Mouse (Mus musculus): Measurements from ENCODE around the gene Naaladl2. TPM values are rescaled to one million over a fixed set of nuclear protein-coding genes. Genes with fewer than 3 reads are reported as not detected.

The Naaladl2 gene
- under 1 TPM in 1 of 26 experiments, not detected in 25; 0.51 TPM for total RNA-seq (2018; cell fraction: chromatin; rRNA removed)
- not detected for total RNA-seq (2018; cell fraction: cytosol; rRNA removed)
- total RNA-seq (2018; cell fraction: nucleus; rRNA removed) = not detected
- not detected in 3 replicates for polyA plus RNA-seq (2018)

- WGBS (ENCODE audit: missing documents) = 3% methylated on average over 69 of the region's 93 CpGs
- no peaks in the 10 kb centered on the region for H3K79me2 ChIP-seq (ENCODE audit: inconsistent target)
- H3K27ac ChIP-seq = no peak within 1 kb of the TSS
- no peak within 1 kb of the TSS for H3K4me3 ChIP-seq (ENCODE audit: inconsistent target)
- no peaks in the 10 kb centered on the region for H3K36me3 ChIP-seq (ENCODE audit: inconsistent target)
Measured at GRCm38 (mm10) chr3:25143555-25144311, at the start of gene Naaladl2. Gene Naaladl2 (minus strand): TSS chr3:25144261.

- Histone ChIP-seq H3K27ac (no peak overlapping the region), H3K36me3 (ENCODE audit: inconsistent target) (no peaks in the 10 kb centered on the region), H3K4me3 (ENCODE audit: inconsistent target) (no peak overlapping the region), H3K79me2 (ENCODE audit: inconsistent target) (no peaks in the 10 kb centered on the region)
- WGBS (ENCODE audit: missing documents) = 96% methylated on average over 13 of the region's 13 CpGs
Measured at GRCm38 (mm10) chr3:25151721-25152120, 7.7 kb upstream of the Naaladl2 start.

GRCm38 (mm10) chr3:25147271-25147670, 3.2 kb upstream of the Naaladl2 start:
- Histone ChIP-seq H3K27ac (no peak overlapping the region), H3K4me3 (ENCODE audit: inconsistent target) (no peak overlapping the region), H3K79me2 (ENCODE audit: inconsistent target) (no peaks in the 10 kb centered on the region), H3K36me3 (ENCODE audit: inconsistent target) (no peaks in the 10 kb centered on the region)

- Histone ChIP-seq H3K79me2 (ENCODE audit: inconsistent target) (no peaks in the 10 kb centered on the region), H3K36me3 (ENCODE audit: inconsistent target) (no peaks in the 10 kb centered on the region), H3K4me3 (ENCODE audit: inconsistent target) (no peak overlapping the region), H3K27ac (no peak overlapping the region)
- 32% methylated on average over 8 of the region's 8 CpGs for WGBS (ENCODE audit: missing documents)
Measured at GRCm38 (mm10) chr3:25144961-25145697, 1.1 kb upstream of the Naaladl2 start.

GRCm38 (mm10) chr3:25143111-25143510, 950 bp downstream of the Naaladl2 start:
- 58% methylated on average over 6 of the region's 6 CpGs for WGBS (ENCODE audit: missing documents)
- Histone ChIP-seq H3K27ac (no peak overlapping the region), H3K79me2 (ENCODE audit: inconsistent target) (no peaks in the 10 kb centered on the region), H3K4me3 (ENCODE audit: inconsistent target) (no peak overlapping the region), H3K36me3 (ENCODE audit: inconsistent target) (no peaks in the 10 kb centered on the region)

- WGBS (ENCODE audit: missing documents) = 56% methylated on average over 3 of the region's 3 CpGs
- no peaks in the 10 kb centered on the region for H3K79me2 ChIP-seq (ENCODE audit: inconsistent target)
- no peaks in the 10 kb centered on the region for H3K36me3 ChIP-seq (ENCODE audit: inconsistent target)
- H3K4me3 ChIP-seq (ENCODE audit: inconsistent target) = no peak overlapping the region
- H3K27ac ChIP-seq = no peak overlapping the region
Measured at GRCm38 (mm10) chr3:25131848-25132247, 12.2 kb downstream of the Naaladl2 start.

- WGBS (ENCODE audit: missing documents) = 60% methylated on average over 4 of the region's 4 CpGs
- H3K36me3 ChIP-seq (ENCODE audit: inconsistent target) = no peaks in the 10 kb centered on the region
- no peak overlapping the region for H3K4me3 ChIP-seq (ENCODE audit: inconsistent target)
- no peaks in the 10 kb centered on the region for H3K79me2 ChIP-seq (ENCODE audit: inconsistent target)
- H3K27ac ChIP-seq = no peak overlapping the region
Measured at GRCm38 (mm10) chr3:25127864-25128263, 16.2 kb downstream of the Naaladl2 start.

GRCm38 (mm10) chr3:25124919-25125846, 18.9 kb downstream of the Naaladl2 start:
- H3K79me2 ChIP-seq (ENCODE audit: inconsistent target) = no peaks in the 10 kb centered on the region
- WGBS (ENCODE audit: missing documents) = 47% methylated on average over 5 of the region's 5 CpGs
- H3K27ac ChIP-seq = no peak overlapping the region
- H3K36me3 ChIP-seq (ENCODE audit: inconsistent target) = no peaks in the 10 kb centered on the region
- no peak overlapping the region for H3K4me3 ChIP-seq (ENCODE audit: inconsistent target)

- 69% methylated on average over 4 of the region's 4 CpGs for WGBS (ENCODE audit: missing documents)
- Histone ChIP-seq H3K79me2 (ENCODE audit: inconsistent target) (no peaks in the 10 kb centered on the region), H3K27ac (no peak overlapping the region), H3K36me3 (ENCODE audit: inconsistent target) (no peaks in the 10 kb centered on the region), H3K4me3 (ENCODE audit: inconsistent target) (no peak overlapping the region)
Measured at GRCm38 (mm10) chr3:25113107-25113506, 31.0 kb downstream of the Naaladl2 start.

GRCm38 (mm10) chr3:25108997-25109396, 35.1 kb downstream of the Naaladl2 start:
- no peaks in the 10 kb centered on the region for H3K79me2 ChIP-seq (ENCODE audit: inconsistent target)
- H3K4me3 ChIP-seq (ENCODE audit: inconsistent target) = no peak overlapping the region
- H3K36me3 ChIP-seq (ENCODE audit: inconsistent target) = no peaks in the 10 kb centered on the region
- WGBS (ENCODE audit: missing documents) = 81% methylated on average over 3 of the region's 3 CpGs
- no peak overlapping the region for H3K27ac ChIP-seq

- no peak overlapping the region for H3K4me3 ChIP-seq (ENCODE audit: inconsistent target)
- no peak overlapping the region for H3K27ac ChIP-seq
- no peaks in the 10 kb centered on the region for H3K36me3 ChIP-seq (ENCODE audit: inconsistent target)
- no peaks in the 10 kb centered on the region for H3K79me2 ChIP-seq (ENCODE audit: inconsistent target)
- WGBS (ENCODE audit: missing documents) = 82% methylated on average over 2 of the region's 2 CpGs
Measured at GRCm38 (mm10) chr3:25092986-25093385, 51.1 kb downstream of the Naaladl2 start.

- Histone ChIP-seq H3K4me3 (ENCODE audit: inconsistent target) (no peak overlapping the region), H3K79me2 (ENCODE audit: inconsistent target) (no peaks in the 10 kb centered on the region), H3K36me3 (ENCODE audit: inconsistent target) (no peaks in the 10 kb centered on the region), H3K27ac (no peak overlapping the region)
- 83% methylated on average over 1 of the region's 1 CpGs for WGBS (ENCODE audit: missing documents)
Measured at GRCm38 (mm10) chr3:25075785-25076184, 68.3 kb downstream of the Naaladl2 start.

GRCm38 (mm10) chr3:25074266-25074665, 69.8 kb downstream of the Naaladl2 start:
- 72% methylated on average over 4 of the region's 4 CpGs for WGBS (ENCODE audit: missing documents)

GRCm38 (mm10) chr3:25073821-25074220, 70.2 kb downstream of the Naaladl2 start:
- no peaks in the 10 kb centered on the region for H3K36me3 ChIP-seq (ENCODE audit: inconsistent target)
- H3K4me3 ChIP-seq (ENCODE audit: inconsistent target) = no peak overlapping the region
- WGBS (ENCODE audit: missing documents) = 80% methylated on average over 6 of the region's 6 CpGs
- no peaks in the 10 kb centered on the region for H3K79me2 ChIP-seq (ENCODE audit: inconsistent target)
- no peak overlapping the region for H3K27ac ChIP-seq

More at GRCm38 (mm10) chr3:25074266-25074665, 69.8 kb downstream of the Naaladl2 start:
- H3K36me3 ChIP-seq (ENCODE audit: inconsistent target) = no peaks in the 10 kb centered on the region
- no peaks in the 10 kb centered on the region for H3K79me2 ChIP-seq (ENCODE audit: inconsistent target)
- H3K27ac ChIP-seq = no peak overlapping the region
- H3K4me3 ChIP-seq (ENCODE audit: inconsistent target) = no peak overlapping the region
